Mouse (Mus musculus) myocyte (in vitro differentiated cells): Measurements from ENCODE around the gene Rhbdf1. TPM values are rescaled to one million over a fixed set of nuclear protein-coding genes. Genes with fewer than 3 reads are reported as not detected.

Experiments
- H3K27me3 ChIP-seq: one replicate; pipeline ENCODE4 v1.6.1; 2011; ENCODE audit not compliant: control insufficient read depth, insufficient read depth, insufficient read length
- H3K36me3 ChIP-seq: one replicate; pipeline ENCODE4 v1.6.1; 2011; ENCODE audit not compliant: control insufficient read depth, insufficient read depth
- H3K4me2 ChIP-seq: one replicate; pipeline ENCODE4 v1.6.1; 2011; ENCODE audit warnings: low read depth, control low read depth
- H3K4me3 ChIP-seq: one replicate; pipeline ENCODE4 v1.5.1; 2011; ENCODE audit warnings: mild to moderate bottlenecking, control low read depth, moderate library complexity
- H3K79me2 ChIP-seq: one replicate; pipeline ENCODE4 v1.6.1; 2011; ENCODE audit not compliant: control insufficient read depth, insufficient read depth
- H3ac ChIP-seq: one replicate; pipeline ENCODE4 v1.6.1; 2011; ENCODE audit not compliant: control insufficient read depth, insufficient read length
- CEBPB ChIP-seq: IDR thresholded peaks from 2 replicates; pipeline ENCODE4 v1.6.1; 2011; ENCODE audit warnings: mild to moderate bottlenecking, moderate library complexity; ENCODE audit not compliant: poor library complexity, insufficient read depth, severe bottlenecking
- E2F4 ChIP-seq: IDR thresholded peaks from one replicate; pipeline ENCODE4 v1.6.1; 2011; ENCODE audit warnings: mild to moderate bottlenecking, control low read depth, moderate library complexity; ENCODE audit not compliant: insufficient read depth
- MAX ChIP-seq: IDR thresholded peaks from one replicate; pipeline ENCODE4 v1.6.1; 2011; ENCODE audit warnings: low read depth, mild to moderate bottlenecking, control low read depth
- MYOD1 ChIP-seq, 3 experiments: IDR thresholded peaks; one replicate each; pipeline ENCODE4 v1.6.1; 2011; ENCODE audit warnings: control low read depth in 2 of 3, low read depth in 2 of 3, mild to moderate bottlenecking in 2 of 3, moderate library complexity in 1 of 3; ENCODE audit not compliant: insufficient read length in 2 of 3, control insufficient read depth in 1 of 3
- MYOG ChIP-seq, 3 experiments: IDR thresholded peaks; one replicate each; pipeline ENCODE4 v1.6.1; 2011; ENCODE audit warnings: control low read depth in 2 of 3, low read depth in 2 of 3, mild to moderate bottlenecking in 2 of 3; ENCODE audit not compliant: insufficient read length in 2 of 3, control insufficient read depth in 1 of 3, insufficient read depth in 1 of 3
- POLR2A ChIP-seq: IDR thresholded peaks from one replicate; pipeline ENCODE4 v1.6.1; 2011; ENCODE audit warnings: low read depth, mild to moderate bottlenecking, control low read depth, moderate library complexity; ENCODE audit not compliant: insufficient read length
- POLR2AphosphoS2 ChIP-seq: IDR thresholded peaks from one replicate; pipeline ENCODE4 v1.6.1; 2011; ENCODE audit warnings: low read depth, control low read depth; ENCODE audit not compliant: insufficient read length
- REST ChIP-seq: IDR thresholded peaks from one replicate; pipeline ENCODE4 v1.6.1; 2011; ENCODE audit warnings: mild to moderate bottlenecking, control low read depth, moderate library complexity; ENCODE audit not compliant: insufficient read depth, insufficient read length
- SRF ChIP-seq: IDR thresholded peaks from one replicate; pipeline ENCODE4 v1.6.1; 2011; ENCODE audit warnings: low read depth; ENCODE audit not compliant: control insufficient read depth, insufficient read length
- TCF12 ChIP-seq: IDR thresholded peaks from one replicate; pipeline ENCODE4 v1.6.1; 2011; ENCODE audit warnings: mild to moderate bottlenecking, control low read depth; ENCODE audit not compliant: poor library complexity, insufficient read depth, severe bottlenecking
- TCF3 ChIP-seq: IDR thresholded peaks from one replicate; pipeline ENCODE4 v1.6.1; 2011; ENCODE audit warnings: low read depth, control low read depth; ENCODE audit not compliant: insufficient read length
- USF1 ChIP-seq: IDR thresholded peaks from one replicate; pipeline ENCODE4 v1.6.1; 2011; ENCODE audit warnings: low read depth, mild to moderate bottlenecking, control low read depth, moderate library complexity
- polyA plus RNA-seq: library from polyadenylated mRNA; unstranded; fragments of >200 nt; fragmentation: generic; extraction: Trizol; gene quantifications from one replicate; pipeline ENCODE4 v1.2.1, GENCODE M21; 2012; ENCODE audit warnings: missing spikeins

Rhbdf1 gene
- polyA plus RNA-seq, 1 experiment: 73.3 TPM

GRCm38 (mm10) chr11:32200075-32200601 lies 22.0 kb downstream of the Rhbdf1 start, which contains the start of gene Il9r:
Gene Il9r (minus strand): TSS chr11:32200279.
- no peak within 1 kb of the TSS for H3K4me3 ChIP-seq
- H3ac ChIP-seq: no peak within 1 kb of the TSS
- H3K4me2 ChIP-seq: no peak within 1 kb of the TSS
- peaks cover 8% of the 10 kb centered on the region for H3K27me3 ChIP-seq
- H3K79me2 ChIP-seq: no peaks in the 10 kb centered on the region
- H3K36me3 ChIP-seq: no peaks in the 10 kb centered on the region
- TF ChIP-seq CEBPB (no peak), TCF12 (no peak), REST (no peak), MAX (no peak), USF1 (no peak), MYOG (IDR thresholded peaks at IDR 0.05; ENCODE audit: control insufficient read depth in 1 of 3, insufficient read depth in 1 of 3, insufficient read length in 2 of 3, low read depth in 2 of 3) (no peak), TCF3 (no peak), POLR2A (no peak), POLR2AphosphoS2 (no peak), MYOD1 (IDR thresholded peaks at IDR 0.05; ENCODE audit: control insufficient read depth in 1 of 3, insufficient read length in 2 of 3, low read depth in 2 of 3) (no peak)

GRCm38 (mm10) chr11:32199230-32199629 lies 22.9 kb downstream of the Rhbdf1 start:
- H3K79me2 ChIP-seq: no peaks in the 10 kb centered on the region
- no peak for TF ChIP-seq USF1
- no peak for TF ChIP-seq MYOG (IDR thresholded peaks at IDR 0.05; ENCODE audit: control insufficient read depth in 1 of 3, insufficient read depth in 1 of 3, insufficient read length in 2 of 3, low read depth in 2 of 3)
- TF ChIP-seq E2F4: no peak
- no peak for TF ChIP-seq REST
- no peak for TF ChIP-seq POLR2AphosphoS2
- no peak for TF ChIP-seq MAX
- TF ChIP-seq SRF: no peak
- TF ChIP-seq MYOD1 (IDR thresholded peaks at IDR 0.05; ENCODE audit: control insufficient read depth in 1 of 3, insufficient read length in 2 of 3, low read depth in 2 of 3): no peak
- TF ChIP-seq POLR2A: no peak
- no peak for TF ChIP-seq CEBPB
- no peak for TF ChIP-seq TCF3
- no peak overlapping the region for H3ac ChIP-seq
- no peak overlapping the region for H3K4me3 ChIP-seq
- peaks cover 17% of the 10 kb centered on the region for H3K27me3 ChIP-seq
- H3K36me3 ChIP-seq: no peaks in the 10 kb centered on the region
- H3K4me2 ChIP-seq: no peak overlapping the region

- Histone ChIP-seq H3K27me3 (peaks cover 26% of the 10 kb centered on the region), H3K36me3 (no peaks in the 10 kb centered on the region), H3K79me2 (no peaks in the 10 kb centered on the region), H3K4me3 (no peak overlapping the region), H3ac (no peak overlapping the region), H3K4me2 (no peak overlapping the region)
- TF ChIP-seq MYOG (IDR thresholded peaks at IDR 0.05; ENCODE audit: control insufficient read depth in 1 of 3, insufficient read depth in 1 of 3, insufficient read length in 2 of 3, low read depth in 2 of 3) (no peak), TCF12 (no peak), TCF3 (no peak), POLR2AphosphoS2 (no peak), CEBPB (no peak), MYOD1 (IDR thresholded peaks at IDR 0.05; ENCODE audit: control insufficient read depth in 1 of 3, insufficient read length in 2 of 3, low read depth in 2 of 3) (no peak), REST (no peak), SRF (no peak), POLR2A (no peak), MAX (no peak), E2F4 (no peak), USF1 (no peak)
These were observed 23.7 kb downstream of the Rhbdf1 start for GRCm38 (mm10) chr11:32198256-32198955.

GRCm38 (mm10) chr11:32197766-32198165 lies 24.3 kb downstream of the Rhbdf1 start:
- Histone ChIP-seq H3K79me2 (no peaks in the 10 kb centered on the region), H3K36me3 (no peaks in the 10 kb centered on the region), H3K4me2 (no peak overlapping the region), H3K4me3 (no peak overlapping the region), H3ac (no peak overlapping the region), H3K27me3 (peaks cover 31% of the 10 kb centered on the region)
- TF ChIP-seq CEBPB: no peak
- no peak for TF ChIP-seq POLR2A
- TF ChIP-seq TCF3: no peak
- TF ChIP-seq MYOD1 (IDR thresholded peaks at IDR 0.05; ENCODE audit: control insufficient read depth in 1 of 3, insufficient read length in 2 of 3, low read depth in 2 of 3): no peak
- no peak for TF ChIP-seq TCF12
- TF ChIP-seq MAX: no peak
- no peak for TF ChIP-seq E2F4
- TF ChIP-seq POLR2AphosphoS2: no peak
- no peak for TF ChIP-seq SRF
- TF ChIP-seq MYOG (IDR thresholded peaks at IDR 0.05; ENCODE audit: control insufficient read depth in 1 of 3, insufficient read depth in 1 of 3, insufficient read length in 2 of 3, low read depth in 2 of 3): no peak
- TF ChIP-seq USF1: no peak
- TF ChIP-seq REST: no peak
